Mouse (Mus musculus) 3134 (cell line): ENCODE data around the gene Pvr.

Source experiments
- DNase-seq: peaks from one replicate; pipeline ENCODE4 v3.0.0-alpha.2; 2011; ENCODE audit warnings: low spot score; ENCODE audit not compliant: insufficient read length; ENCODE audit errors: extremely low read depth

The Pvr gene

DNA sequence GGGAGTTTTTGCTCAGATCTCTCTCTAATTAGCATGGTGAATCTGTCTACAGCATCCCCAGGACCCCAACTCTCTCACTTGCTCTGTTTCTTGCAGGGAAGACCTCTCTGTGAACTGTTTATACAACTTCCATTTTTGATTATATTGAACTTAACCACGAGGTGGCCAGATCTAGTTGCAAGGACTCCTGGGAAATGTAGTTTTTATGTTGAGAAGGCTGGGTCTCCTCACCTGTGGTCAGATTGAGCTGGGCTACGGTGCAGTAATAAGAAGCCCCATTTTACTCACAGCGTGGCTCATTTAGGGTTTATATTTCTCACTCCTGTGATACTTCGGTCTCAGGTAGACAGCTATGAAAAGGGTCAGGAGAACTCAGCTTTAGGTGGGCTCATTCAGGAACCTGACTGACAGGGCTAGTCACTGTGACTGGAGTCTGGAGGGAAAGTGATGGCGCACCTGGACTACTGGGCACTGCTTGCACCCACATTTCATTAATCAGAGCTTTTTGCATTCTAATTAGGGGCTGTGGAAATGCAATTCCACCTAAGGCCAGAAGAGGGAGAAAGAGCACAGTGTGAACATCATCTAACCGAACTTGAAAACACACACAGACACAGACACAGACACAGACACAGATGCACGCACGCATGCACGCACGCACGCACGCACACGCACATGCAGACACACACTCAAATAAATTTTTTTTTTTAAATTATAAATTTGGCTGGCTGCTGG, 44.8 kb downstream of the Pvr start:
- DNase-seq = peak; percentile 48

DNA sequence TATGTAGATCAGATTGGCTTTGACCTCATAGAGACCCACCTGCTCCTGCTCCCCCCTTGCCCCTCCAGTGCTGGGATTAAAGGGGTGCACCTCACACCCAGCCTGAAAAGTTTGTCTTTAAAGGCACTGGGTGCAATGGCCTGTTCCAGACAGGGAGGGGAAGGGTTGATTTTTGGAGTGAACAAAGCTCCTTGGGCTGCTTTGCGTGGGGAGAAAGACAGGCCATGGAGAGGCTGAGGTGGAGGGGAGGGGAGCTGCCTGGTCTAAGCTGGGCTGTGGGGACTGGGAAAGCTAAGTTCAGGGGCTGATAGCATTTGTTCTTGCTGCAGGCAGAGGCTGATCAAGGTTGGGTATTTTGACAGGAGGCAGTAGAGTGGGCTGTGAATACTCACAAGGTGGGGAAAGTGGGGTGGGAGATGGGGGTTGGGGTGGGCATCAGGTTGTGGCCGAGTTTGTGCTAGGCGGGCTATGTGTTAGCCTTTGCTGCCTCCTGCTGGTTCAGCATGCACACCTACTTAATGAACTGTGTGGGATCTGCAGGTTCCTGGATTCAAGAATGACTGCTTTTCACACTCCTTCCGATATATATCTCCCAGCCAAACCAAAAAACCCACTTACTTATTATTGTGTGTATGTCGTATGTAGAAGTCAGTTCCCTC, 48.9 kb downstream of the Pvr start:
- no peak for DNase-seq

DNA sequence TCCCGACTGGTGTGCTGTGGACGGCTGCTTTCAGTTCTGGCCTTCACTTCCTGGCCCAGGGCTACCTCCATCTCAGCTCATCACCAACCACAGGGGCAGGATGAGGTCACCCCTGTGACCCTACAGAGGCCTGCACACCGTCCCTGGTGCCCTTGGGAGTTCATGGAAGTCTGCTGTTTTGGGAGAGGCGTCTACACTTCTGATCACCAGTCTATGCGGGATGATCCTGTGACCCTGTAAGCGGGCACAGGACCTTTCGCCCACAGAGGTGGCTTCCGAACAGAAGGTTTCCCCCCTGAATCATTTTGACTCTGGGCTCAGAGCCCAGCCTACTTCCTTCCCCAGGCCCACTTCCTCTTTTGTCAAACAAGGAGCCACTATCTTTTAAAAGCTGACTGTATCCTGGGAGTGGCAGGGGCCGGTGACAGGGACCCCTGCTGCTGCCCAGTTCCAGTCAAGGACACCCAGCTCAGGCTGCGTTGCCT, 49.8 kb downstream of the Pvr start:
- peak; percentile 51 for DNase-seq

DNA sequence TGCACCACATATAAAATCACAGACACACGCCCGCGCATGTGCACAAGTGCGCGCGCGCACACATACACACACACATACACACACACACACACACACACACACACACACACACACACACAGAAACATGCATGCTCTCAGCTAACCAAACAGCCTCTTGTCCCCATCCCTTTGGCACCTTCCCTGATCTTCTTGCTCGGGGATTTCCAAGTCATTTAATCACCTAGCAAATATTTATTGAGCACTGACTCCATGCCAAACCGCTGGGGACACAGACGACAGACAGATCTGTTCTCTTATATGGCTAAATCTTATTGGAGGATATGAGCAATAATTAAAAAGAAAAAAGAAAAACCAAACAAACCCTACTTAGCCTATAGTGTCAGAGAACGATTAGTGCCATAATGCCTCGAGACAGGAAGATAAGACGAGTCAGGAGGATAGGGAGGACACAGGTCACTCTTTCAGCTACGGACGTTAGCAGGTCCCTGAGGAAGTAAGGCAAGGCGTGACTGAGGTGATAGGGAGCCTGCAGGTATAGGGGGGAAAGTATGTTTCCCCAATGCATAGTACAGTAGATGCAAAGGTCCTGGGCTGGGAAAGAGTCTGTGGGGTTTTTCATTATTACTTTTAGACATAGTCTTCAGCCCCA, 53.1 kb downstream of the Pvr start:
- DNase-seq = no peak

- DNase-seq = no peak
Measured at GRCm38 (mm10) chr7:19866490-19866889, 54.5 kb downstream of the Pvr start.

- DNase-seq = no peak
Measured at GRCm38 (mm10) chr7:19865246-19866036, 55.5 kb downstream of the Pvr start.

DNA sequence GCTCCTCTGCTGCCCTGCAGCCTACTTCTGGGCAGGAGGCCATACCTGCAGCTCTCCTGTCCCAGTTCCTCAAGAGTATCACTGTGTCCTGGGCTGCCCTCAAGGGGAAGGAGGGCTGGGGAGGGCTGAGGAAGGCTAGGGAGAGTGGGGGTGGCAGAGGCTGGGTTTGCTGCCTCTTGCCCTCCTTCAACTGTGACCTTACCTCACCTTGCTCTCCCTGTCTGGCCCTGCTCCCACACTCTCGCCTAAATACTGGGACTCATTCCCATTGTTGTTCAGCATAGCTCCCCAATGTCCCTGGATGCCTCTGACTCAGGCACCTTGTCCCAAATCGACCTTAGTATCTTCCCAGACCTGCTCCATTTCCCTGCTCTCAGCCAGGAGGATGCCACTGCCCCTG, 56.7 kb downstream of the Pvr start:
- no peak for DNase-seq

- no peak for DNase-seq
Measured at GRCm38 (mm10) chr7:19861199-19861598, 59.8 kb downstream of the Pvr start, which contains the start of gene Ceacam16. Gene Ceacam16, minus strand, starts transcription at chr7:19861299.

GRCm38 (mm10) chr7:19859740-19860139, 61.2 kb downstream of the Pvr start:
- no peak for DNase-seq

- no peak for DNase-seq
Measured at GRCm38 (mm10) chr7:19856283-19856682, 64.7 kb downstream of the Pvr start.

GRCm38 (mm10) chr7:19855663-19856062, 65.3 kb downstream of the Pvr start:
- DNase-seq = no peak
